Mouse (Mus musculus): Measurements from ENCODE around the gene Wbp2. TPM values are rescaled to one million over a fixed set of nuclear protein-coding genes. Genes with fewer than 3 reads are reported as not detected.
A peak's percentile ranks its signal among the peaks of the same experiment; 100 is the strongest.

The Wbp2 gene
- polyA plus RNA-seq, 1 experiment from 2014 or later: 105 TPM

DNA sequence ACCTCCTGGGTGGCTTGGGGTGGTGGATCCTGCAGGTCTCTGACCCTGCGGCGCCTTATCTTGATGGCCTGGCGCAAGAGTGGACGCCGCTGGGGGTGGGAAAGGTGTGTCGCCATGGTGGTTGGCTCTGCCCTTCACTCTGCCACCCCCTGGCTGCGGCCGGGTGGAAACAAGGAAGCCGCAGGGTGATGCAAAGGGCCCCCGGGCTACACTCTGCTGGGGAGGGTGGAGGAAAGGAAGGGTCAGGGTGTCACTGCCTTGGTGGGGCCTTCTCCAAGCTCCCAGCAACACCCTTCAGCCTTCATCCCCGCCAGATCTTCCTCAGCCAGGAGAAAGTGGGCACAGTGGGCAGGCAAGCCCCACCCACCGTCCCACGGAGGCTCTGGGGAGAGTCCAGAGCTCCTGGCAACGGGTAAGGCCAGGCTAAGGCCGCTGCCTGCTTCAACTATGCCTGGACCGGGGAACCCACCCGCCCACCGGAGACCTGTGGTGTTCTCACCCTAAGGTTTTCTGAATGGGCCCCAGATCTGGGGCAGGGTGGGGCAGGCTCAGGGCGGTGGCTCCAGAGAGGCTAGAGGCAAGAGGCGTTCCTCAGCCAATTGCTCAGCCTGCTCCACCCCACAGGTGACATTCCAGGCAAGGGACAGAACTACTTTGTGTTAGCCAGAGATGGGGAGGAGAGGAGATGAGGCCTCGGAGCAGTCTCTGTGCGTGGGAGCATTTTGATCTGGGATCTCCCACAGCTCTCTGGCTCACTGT is 9.2 kb downstream of the Wbp2 start, which contains the start of gene Unc13d:
Unc13d (minus strand) TSS at position 516 of the 759 bp plus-strand sequence.
- H3K4me2 ChIP-seq (ENCODE audit: low read depth): peak within 1 kb of the TSS; percentile 58
- peak within 1 kb of the TSS; percentile 70 for H3K27ac ChIP-seq (ENCODE audit: low read depth, low read length)
- no peaks in the 10 kb centered on the region for H3K27me3 ChIP-seq (ENCODE audit: control insufficient read depth, insufficient read depth, low read length)
- peaks cover 13% of the 10 kb centered on the region for H3K4me1 ChIP-seq (ENCODE audit: control insufficient read depth, insufficient read depth, low read length)
- ATAC-seq (ENCODE audit: insufficient read depth, low FRiP score, low TSS enrichment) (no peak), DNase-seq (ENCODE audit: low spot score) (peak; percentile 9)
- H3K9ac ChIP-seq (ENCODE audit: low read length): peak within 1 kb of the TSS; percentile 53
- no peaks in the 10 kb centered on the region for H3K9me3 ChIP-seq (ENCODE audit: control insufficient read depth, low read length)
- H3K4me3 ChIP-seq (ENCODE audit: low read depth, low read length): peak within 1 kb of the TSS; percentile 21
- 72% methylated on average over 22 of the region's 22 CpGs for WGBS
- peaks cover 8% of the 10 kb centered on the region for H3K36me3 ChIP-seq (ENCODE audit: control insufficient read depth, insufficient read depth, low read length)

DNA sequence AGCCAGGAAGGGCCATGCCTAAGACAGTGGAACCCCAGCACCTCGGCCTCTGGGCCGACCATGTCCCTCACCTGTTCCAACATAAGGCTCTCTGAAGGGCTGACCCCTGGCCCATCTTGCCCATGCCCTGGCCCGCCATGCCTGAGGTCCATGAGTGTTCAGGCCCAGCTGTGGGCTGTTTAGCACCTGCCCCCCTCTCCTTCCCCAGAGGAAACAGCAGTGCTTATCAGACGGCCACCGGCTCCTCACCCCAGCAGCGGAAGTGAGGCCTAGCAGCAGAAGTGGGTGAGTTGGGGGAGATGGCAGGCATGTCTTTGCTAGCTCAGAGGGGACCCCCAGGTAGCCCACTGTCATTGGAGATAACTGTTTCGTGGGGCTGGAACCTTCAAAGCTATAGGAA is 10.0 kb downstream of the Wbp2 start:
- DNase-seq (ENCODE audit: low spot score) (peak; percentile 7), ATAC-seq (ENCODE audit: insufficient read depth, low FRiP score, low TSS enrichment) (no peak)
- H3K36me3 ChIP-seq (ENCODE audit: control insufficient read depth, insufficient read depth, low read length): peaks cover 6% of the 10 kb centered on the region
- no peak overlapping the region for H3K27ac ChIP-seq (ENCODE audit: low read depth, low read length)
- 86% methylated on average over 7 of the region's 7 CpGs for WGBS
- H3K9ac ChIP-seq (ENCODE audit: low read length): no peak overlapping the region
- H3K4me1 ChIP-seq (ENCODE audit: control insufficient read depth, insufficient read depth, low read length): peaks cover 13% of the 10 kb centered on the region
- 0 out of 2 replicates have a peak overlapping the region, but pooled peaks have one; percentile 7 for H3K4me2 ChIP-seq (ENCODE audit: low read depth)
- no peaks in the 10 kb centered on the region for H3K27me3 ChIP-seq (ENCODE audit: control insufficient read depth, insufficient read depth, low read length)
- no peak overlapping the region for H3K4me3 ChIP-seq (ENCODE audit: low read depth, low read length)
- H3K9me3 ChIP-seq (ENCODE audit: control insufficient read depth, low read length): no peaks in the 10 kb centered on the region

DNA sequence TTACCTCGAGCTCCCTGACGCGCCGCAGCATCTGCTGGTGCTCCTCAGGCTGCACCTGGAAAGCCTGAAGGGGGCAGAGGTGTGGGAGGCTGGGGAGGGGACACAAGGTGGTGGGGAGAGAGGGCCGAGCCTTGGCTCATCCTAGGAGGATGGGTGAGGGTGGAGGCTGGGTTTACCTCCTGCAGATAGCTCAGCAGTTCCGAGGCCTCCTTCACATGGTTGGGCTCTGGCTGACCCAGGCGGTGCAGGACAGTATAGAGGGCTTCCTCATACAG is 10.6 kb downstream of the Wbp2 start:
- no peak overlapping the region for H3K27ac ChIP-seq (ENCODE audit: low read depth, low read length)
- DNase-seq (ENCODE audit: low spot score): no peak
- no peak overlapping the region for H3K4me3 ChIP-seq (ENCODE audit: low read depth, low read length)

DNA sequence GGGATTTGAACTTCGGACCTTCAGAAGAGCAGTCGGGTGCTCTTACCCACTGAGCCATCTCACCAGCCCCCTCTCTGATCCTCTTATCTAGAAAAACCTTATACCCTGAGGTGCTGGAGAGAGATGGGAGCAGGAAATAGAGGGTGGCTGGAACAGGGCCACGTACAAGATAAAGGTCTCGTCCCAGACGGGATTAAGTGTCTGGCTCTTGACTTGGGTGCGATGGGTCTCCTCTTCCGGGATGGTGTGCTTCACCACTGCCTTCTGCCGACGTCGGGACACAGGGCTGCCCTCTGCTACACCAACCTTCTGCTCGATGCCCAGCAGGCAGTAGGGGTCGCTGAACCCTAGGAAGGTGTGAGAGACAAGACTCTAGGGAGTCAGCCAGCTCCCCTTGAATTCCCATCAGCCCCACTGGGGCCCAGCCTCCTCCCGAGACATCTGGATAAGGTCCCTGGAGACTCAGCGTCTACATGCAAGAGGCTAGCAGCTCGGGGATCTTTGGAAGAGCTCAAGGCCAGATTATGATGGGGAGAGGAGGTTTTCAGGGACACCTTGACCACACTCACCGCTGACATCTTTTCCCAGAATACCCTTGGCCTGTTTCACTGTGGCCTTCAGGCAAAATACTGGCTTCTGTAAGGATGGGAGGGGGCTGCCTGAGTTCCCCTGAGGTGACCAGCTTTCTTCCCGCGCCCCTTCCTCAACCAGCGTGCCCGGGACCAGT is 11.1 kb downstream of the Wbp2 start:
- Histone ChIP-seq H3K4me1 (ENCODE audit: control insufficient read depth, insufficient read depth, low read length) (peaks cover 13% of the 10 kb centered on the region), H3K4me3 (ENCODE audit: low read depth, low read length) (no peak overlapping the region), H3K36me3 (ENCODE audit: control insufficient read depth, insufficient read depth, low read length) (no peaks in the 10 kb centered on the region; the same call in none of the 2 replicates), H3K27ac (ENCODE audit: low read depth, low read length) (no peak overlapping the region), H3K9me3 (ENCODE audit: control insufficient read depth, low read length) (no peaks in the 10 kb centered on the region), H3K27me3 (ENCODE audit: control insufficient read depth, insufficient read depth, low read length) (no peaks in the 10 kb centered on the region), H3K4me2 (ENCODE audit: low read depth) (no peak overlapping the region), H3K9ac (ENCODE audit: low read length) (no peak overlapping the region)
- DNase-seq (ENCODE audit: low spot score) (peak; percentile 8), ATAC-seq (ENCODE audit: insufficient read depth, low FRiP score, low TSS enrichment) (no peak)
- 67% methylated on average over 20 of the region's 20 CpGs for WGBS

More for the DNA sequence above, 10.6 kb downstream of the Wbp2 start:
- no peaks in the 10 kb centered on the region for H3K27me3 ChIP-seq (ENCODE audit: control insufficient read depth, insufficient read depth, low read length)
- H3K36me3 ChIP-seq (ENCODE audit: control insufficient read depth, insufficient read depth, low read length): peaks cover 2% of the 10 kb centered on the region
- H3K9ac ChIP-seq (ENCODE audit: low read length): no peak overlapping the region
- H3K4me2 ChIP-seq (ENCODE audit: low read depth): no peak overlapping the region
- no peak for ATAC-seq (ENCODE audit: insufficient read depth, low FRiP score, low TSS enrichment)
- peaks cover 13% of the 10 kb centered on the region for H3K4me1 ChIP-seq (ENCODE audit: control insufficient read depth, insufficient read depth, low read length)
- 74% methylated on average over 7 of the region's 7 CpGs for WGBS
- H3K9me3 ChIP-seq (ENCODE audit: control insufficient read depth, low read length): no peaks in the 10 kb centered on the region

DNA sequence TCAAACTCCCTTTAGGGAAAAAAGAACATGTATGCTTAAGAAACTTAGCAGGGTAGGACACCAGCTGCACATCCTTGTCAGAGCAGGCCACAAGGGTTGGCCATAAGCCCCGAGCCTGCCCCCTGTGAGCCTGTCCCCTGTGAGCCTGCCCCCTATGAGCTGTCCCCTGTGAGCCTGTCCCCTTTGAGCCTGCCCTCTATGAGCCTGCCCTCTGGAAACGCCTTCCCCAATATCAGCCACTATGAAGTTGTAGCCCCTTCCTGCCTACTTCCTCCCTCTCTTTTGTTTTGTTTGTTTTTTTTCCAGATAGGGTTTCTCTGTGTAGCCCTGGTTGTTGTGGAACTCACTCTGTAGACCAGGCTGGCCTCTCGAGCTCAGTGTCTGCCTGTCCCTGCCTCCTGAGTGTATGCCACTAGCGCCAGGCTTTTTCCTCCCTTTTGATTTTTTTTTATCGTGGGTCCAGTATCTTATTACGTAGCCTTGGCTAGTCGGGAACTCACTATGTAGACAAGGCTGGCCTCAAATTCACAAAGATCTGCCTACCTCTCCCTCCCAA is 12.3 kb downstream of the Wbp2 start:
- H3K4me2 ChIP-seq (ENCODE audit: low read depth): no peak overlapping the region
- whole genome bisulfite sequencing: 71% methylated on average over 7 of the region's 7 CpGs
- no peak overlapping the region for H3K27ac ChIP-seq (ENCODE audit: low read depth, low read length)
- H3K4me1 ChIP-seq (ENCODE audit: control insufficient read depth, insufficient read depth, low read length): peaks cover 13% of the 10 kb centered on the region
- no peak overlapping the region for H3K9ac ChIP-seq (ENCODE audit: low read length)
- no peaks in the 10 kb centered on the region for H3K27me3 ChIP-seq (ENCODE audit: control insufficient read depth, insufficient read depth, low read length)
- H3K9me3 ChIP-seq (ENCODE audit: control insufficient read depth, low read length): no peaks in the 10 kb centered on the region
- ATAC-seq (ENCODE audit: insufficient read depth, low FRiP score, low TSS enrichment): no peak
- no peak overlapping the region for H3K4me3 ChIP-seq (ENCODE audit: low read depth, low read length)
- no peaks in the 10 kb centered on the region; the same call in 1 of the 2 replicates for H3K36me3 ChIP-seq (ENCODE audit: control insufficient read depth, insufficient read depth, low read length)
- DNase-seq (ENCODE audit: low spot score): peak; percentile 4

DNA sequence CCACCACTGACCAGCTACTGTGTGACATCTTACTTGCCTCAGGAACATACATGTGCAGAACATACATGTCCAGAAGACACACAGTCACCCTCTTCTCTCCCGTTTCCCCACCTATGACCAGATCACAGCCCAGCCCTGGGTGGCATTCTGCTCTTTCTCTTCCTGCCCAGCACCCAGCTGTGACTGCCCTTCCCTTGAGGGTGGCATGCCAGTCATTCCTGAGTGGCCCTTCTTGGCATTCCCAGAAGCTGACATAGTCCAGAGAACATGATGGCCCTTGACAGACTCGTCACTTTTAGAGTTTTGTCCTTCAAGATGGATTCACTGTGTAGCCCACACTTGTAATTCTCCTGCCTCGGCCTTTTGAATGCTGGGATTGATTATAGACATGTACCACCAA is 14.2 kb downstream of the Wbp2 start:
- WGBS: 77% methylated on average over 3 of the region's 3 CpGs

DNA sequence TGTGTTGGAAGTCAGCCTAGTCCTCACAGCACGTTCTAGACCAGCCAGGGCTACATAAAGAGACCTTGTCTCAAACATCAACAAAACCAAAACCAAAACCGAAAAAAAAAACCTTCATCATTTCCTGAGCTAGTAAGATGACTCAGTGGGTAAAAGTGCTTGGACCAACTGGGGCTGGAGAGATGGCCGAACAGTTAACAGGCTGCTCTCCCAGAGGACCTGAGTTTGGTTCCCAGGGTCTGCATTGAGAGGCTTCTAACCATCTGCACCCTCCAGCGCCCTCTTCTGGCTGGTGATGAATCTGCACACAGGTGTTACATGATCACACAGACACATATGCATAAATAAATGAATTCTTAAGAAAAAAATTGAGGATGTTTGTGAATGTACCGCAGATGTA is 15.3 kb downstream of the Wbp2 start:
- Histone ChIP-seq H3K27ac (ENCODE audit: low read depth, low read length) (no peak overlapping the region), H3K4me3 (ENCODE audit: low read depth, low read length) (no peak overlapping the region), H3K4me2 (ENCODE audit: low read depth) (no peak overlapping the region), H3K9me3 (ENCODE audit: control insufficient read depth, low read length) (no peaks in the 10 kb centered on the region), H3K27me3 (ENCODE audit: control insufficient read depth, insufficient read depth, low read length) (no peaks in the 10 kb centered on the region), H3K9ac (ENCODE audit: low read length) (no peak overlapping the region), H3K36me3 (ENCODE audit: control insufficient read depth, insufficient read depth, low read length) (no peaks in the 10 kb centered on the region; the same call in 1 of the 2 replicates), H3K4me1 (ENCODE audit: control insufficient read depth, insufficient read depth, low read length) (no peaks in the 10 kb centered on the region)
- 66% methylated on average over 5 of the region's 5 CpGs for whole genome bisulfite sequencing
- peak; percentile 10 for DNase-seq (ENCODE audit: low spot score)
- no peak for ATAC-seq (ENCODE audit: insufficient read depth, low FRiP score, low TSS enrichment)

More for the DNA sequence above, 14.2 kb downstream of the Wbp2 start:
- no peak overlapping the region for H3K9ac ChIP-seq (ENCODE audit: low read length)
- H3K4me3 ChIP-seq (ENCODE audit: low read depth, low read length): no peak overlapping the region
- H3K27ac ChIP-seq (ENCODE audit: low read depth, low read length): no peak overlapping the region
- DNase-seq (ENCODE audit: low spot score) (no peak), ATAC-seq (ENCODE audit: insufficient read depth, low FRiP score, low TSS enrichment) (no peak)
- no peaks in the 10 kb centered on the region for H3K4me1 ChIP-seq (ENCODE audit: control insufficient read depth, insufficient read depth, low read length)
- no peak overlapping the region for H3K4me2 ChIP-seq (ENCODE audit: low read depth)
- H3K9me3 ChIP-seq (ENCODE audit: control insufficient read depth, low read length): no peaks in the 10 kb centered on the region
- H3K27me3 ChIP-seq (ENCODE audit: control insufficient read depth, insufficient read depth, low read length): no peaks in the 10 kb centered on the region
- H3K36me3 ChIP-seq (ENCODE audit: control insufficient read depth, insufficient read depth, low read length): no peaks in the 10 kb centered on the region; the same call in 1 of the 2 replicates

DNA sequence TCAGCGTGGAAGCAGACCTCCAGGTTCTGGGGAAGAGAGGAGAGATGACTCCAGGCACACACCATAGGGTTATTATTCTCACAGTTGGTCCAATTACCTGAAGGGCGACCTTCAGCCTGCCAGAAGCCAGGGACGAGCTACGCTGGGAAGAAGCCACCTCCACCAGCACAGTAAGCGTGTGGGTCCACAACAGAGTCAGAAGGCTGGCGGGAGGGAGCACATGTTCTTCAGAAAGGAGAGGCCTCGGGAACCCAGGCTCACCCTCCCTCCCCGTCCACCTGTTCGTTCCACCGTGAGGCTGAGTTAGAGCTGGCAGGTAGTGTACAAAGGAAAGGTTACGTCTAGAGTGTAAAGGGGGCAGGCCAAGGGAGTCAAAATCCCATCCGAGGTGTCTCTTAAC is 21.4 kb downstream of the Wbp2 start:
- Histone ChIP-seq H3K4me1 (ENCODE audit: control insufficient read depth, insufficient read depth, low read length) (no peaks in the 10 kb centered on the region), H3K9ac (ENCODE audit: low read length) (no peak overlapping the region), H3K4me3 (ENCODE audit: low read depth, low read length) (no peak overlapping the region), H3K4me2 (ENCODE audit: low read depth) (no peak overlapping the region), H3K9me3 (ENCODE audit: control insufficient read depth, low read length) (no peaks in the 10 kb centered on the region), H3K27me3 (ENCODE audit: control insufficient read depth, insufficient read depth, low read length) (no peaks in the 10 kb centered on the region), H3K27ac (ENCODE audit: low read depth, low read length) (no peak overlapping the region), H3K36me3 (ENCODE audit: control insufficient read depth, insufficient read depth, low read length) (peaks cover 8% of the 10 kb centered on the region)
- no peak for DNase-seq (ENCODE audit: low spot score)
- ATAC-seq (ENCODE audit: insufficient read depth, low FRiP score, low TSS enrichment): no peak
- WGBS: 91% methylated on average over 12 of the region's 12 CpGs
